Mouse (Mus musculus) ovary, adult 18-20 months (tissue): ENCODE data around the gene Gm17174.
"Not testable (repeated sequence)": the region's sequence is repeated elsewhere in the genome, so short reads cannot be mapped to it uniquely, and the experiment has no call there.

ENCODE experiments used
- DNase-seq: peaks from one replicate; pipeline ENCODE4 v3.0.0; 2022; ENCODE audit warnings: low spot score, mixed read lengths

Gene Gm17174

DNA sequence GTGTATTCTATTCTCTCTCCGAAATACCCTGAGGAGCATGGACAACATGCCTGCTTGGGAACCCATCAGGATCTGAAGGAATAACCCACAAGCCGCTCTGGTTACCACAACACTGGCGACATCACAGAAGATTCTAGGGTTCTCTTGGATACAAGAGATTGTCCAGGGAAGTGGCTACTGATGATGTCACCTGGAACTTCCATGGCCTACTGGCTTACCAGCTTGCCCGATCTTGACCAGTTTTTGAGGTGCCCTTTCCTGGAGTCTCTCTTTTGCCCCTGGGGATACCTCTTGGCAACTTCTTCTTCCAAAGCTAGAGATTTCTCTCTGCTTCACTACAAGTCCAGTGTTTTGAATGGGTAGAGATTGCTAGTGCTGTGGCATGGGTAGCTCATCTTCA, at the start of gene Gm17174:
Gene Gm17174 (minus strand): TSS at position 101 of the 400 bp plus-strand sequence.
- DNase-seq, result not testable (repeated sequence)

GRCm38 (mm10) chr14:51635566-51635965, 43.6 kb upstream of the Gm17174 start, which contains the start of gene Gm4181:
TSS of gene Gm4181 (minus strand) at chr14:51635666.
- DNase-seq, result not testable (repeated sequence)

- peak; percentile 6 for DNase-seq
Measured at GRCm38 (mm10) chr14:51632426-51632825, 40.5 kb upstream of the Gm17174 start.

- DNase-seq, result no peak
Measured at GRCm38 (mm10) chr14:51611210-51611609, 19.3 kb upstream of the Gm17174 start, which contains the start of gene Gm17078. TSS of gene Gm17078 (minus strand) at chr14:51611310.

GRCm38 (mm10) chr14:51573963-51574362, 18.0 kb downstream of the Gm17174 start, which contains the start of gene Gm17175:
TSS of gene Gm17175 (minus strand) at chr14:51574063.
- not testable (repeated sequence) for DNase-seq

GRCm38 (mm10) chr14:51552490-51552889, 39.4 kb downstream of the Gm17174 start, which contains the start of gene Gm5622:
TSS of gene Gm5622 (plus strand) at chr14:51552790.
- DNase-seq, result no peak
